Mouse (Mus musculus) limb, embryonic 11.5 days (tissue): ENCODE measurements around the gene Arid2. TPM values are rescaled to one million over a fixed set of nuclear protein-coding genes. Genes with fewer than 3 reads are reported as not detected.

Experiments used
- microRNA-seq: library from miRNA; unstranded; fragments of <30 nt; microRNA quantifications from one replicate; pipeline ENCODE4, GENCODE M21; 2016
- polyA plus RNA-seq: library from polyadenylated mRNA; unstranded; fragments of >200 nt; fragmentation: Nextera tagmentation; extraction: Ambion mirVana; gene quantifications from 2 replicates; pipeline ENCODE4 v1.2.1, GENCODE M21; 2014

Gene Arid2
- polyA plus RNA-seq, 1 experiment from 2014 or later, result 41.9 TPM

Small RNA genes lying within 50 kb of the gene (microRNA-seq; reads per million reads assigned to microRNA genes)
- gene Gm25397, result not detected

Other genes with a start within 250 kb of the Arid2 start
- gene Scaf11, start 173.3 kb downstream of the Arid2 start, polyA plus RNA-seq, result 138 and 149 TPM in 2 replicates